Mouse (Mus musculus): ENCODE measurements at regions not wholly inside any gene's neighbourhood (a gene's known extent, or its start where the extent isn't known, plus 50 kb on each side); places are given as distances from the start of the nearest gene placed in this dataset.

- no peak for DNase-seq (ENCODE audit: low spot score)
These were observed 189.4 kb upstream of the Btg1 start for GRCm38 (mm10) chr10:96427407-96427806.

DNA sequence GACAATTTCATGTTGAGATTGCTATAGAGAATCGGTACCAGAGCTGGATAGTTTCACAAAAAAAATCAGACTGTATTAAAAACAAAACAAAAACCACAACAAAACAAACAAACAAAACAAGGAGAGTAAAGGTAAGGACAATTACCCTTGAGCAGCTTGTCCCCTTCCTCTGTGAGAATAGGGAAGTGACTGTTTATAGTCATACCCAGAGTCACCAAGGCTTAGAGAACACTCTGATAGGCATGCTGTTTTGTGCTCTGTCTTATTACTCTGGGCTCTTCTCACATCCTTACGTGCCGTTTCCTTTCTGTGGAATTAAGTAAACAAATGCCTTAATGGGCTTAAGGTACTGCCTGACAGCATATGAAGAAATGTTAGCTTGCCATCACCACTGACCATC, 186.7 kb upstream of the Btg1 start:
- no peak for DNase-seq (ENCODE audit: low spot score)

DNA sequence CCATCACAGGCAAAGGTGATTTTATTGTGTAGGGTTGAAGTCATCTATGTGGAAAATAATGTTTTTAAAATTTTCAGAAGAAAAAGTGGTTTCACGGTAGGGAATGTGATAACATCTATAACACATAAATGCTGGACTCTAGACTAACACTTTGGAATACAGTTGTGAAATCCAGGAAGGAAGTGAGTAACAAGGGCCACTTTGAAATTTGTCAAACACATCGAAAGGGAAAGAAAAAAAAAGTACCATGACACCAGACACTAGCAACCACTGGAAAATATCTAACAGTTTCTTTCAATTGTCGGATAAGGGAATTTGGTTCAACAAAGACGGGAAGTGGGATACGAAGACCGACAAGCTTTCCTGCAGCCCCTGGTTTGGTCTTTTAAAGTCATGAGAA, 181.7 kb upstream of the Btg1 start:
- no peak for DNase-seq (ENCODE audit: low spot score)

GRCm38 (mm10) chr10:96438398-96439103, 178.3 kb upstream of the Btg1 start:
- no peak for DNase-seq (ENCODE audit: low spot score)

- DNase-seq (ENCODE audit: low spot score): no peak
These were observed 174.6 kb upstream of the Btg1 start for GRCm38 (mm10) chr10:96442165-96442564.

DNA sequence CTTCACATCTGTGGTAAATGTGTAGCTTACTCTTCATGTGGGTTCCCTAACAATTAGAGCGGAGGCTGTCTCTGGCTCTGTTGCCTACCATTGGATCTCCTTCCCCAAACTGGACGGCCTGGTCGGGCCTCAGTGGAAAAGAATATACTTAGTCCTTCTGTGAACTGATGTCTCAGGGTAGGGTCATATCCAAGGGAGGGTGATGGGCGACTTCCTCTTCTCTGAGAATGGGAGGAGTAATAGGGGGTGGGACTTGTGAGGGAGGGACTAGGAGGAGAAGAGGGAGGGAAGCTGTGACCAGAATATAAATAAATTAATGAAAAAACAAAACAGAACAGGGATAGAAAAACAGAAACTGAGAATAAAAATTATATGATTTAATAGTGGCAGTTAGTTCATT, 166.5 kb upstream of the Btg1 start:
- DNase-seq (ENCODE audit: low spot score): no peak

- no peak for DNase-seq (ENCODE audit: low spot score)
These were observed 161.9 kb upstream of the Btg1 start for GRCm38 (mm10) chr10:96454857-96455256.

GRCm38 (mm10) chr10:96458551-96458950, 158.3 kb upstream of the Btg1 start:
- DNase-seq (ENCODE audit: low spot score): no peak

DNA sequence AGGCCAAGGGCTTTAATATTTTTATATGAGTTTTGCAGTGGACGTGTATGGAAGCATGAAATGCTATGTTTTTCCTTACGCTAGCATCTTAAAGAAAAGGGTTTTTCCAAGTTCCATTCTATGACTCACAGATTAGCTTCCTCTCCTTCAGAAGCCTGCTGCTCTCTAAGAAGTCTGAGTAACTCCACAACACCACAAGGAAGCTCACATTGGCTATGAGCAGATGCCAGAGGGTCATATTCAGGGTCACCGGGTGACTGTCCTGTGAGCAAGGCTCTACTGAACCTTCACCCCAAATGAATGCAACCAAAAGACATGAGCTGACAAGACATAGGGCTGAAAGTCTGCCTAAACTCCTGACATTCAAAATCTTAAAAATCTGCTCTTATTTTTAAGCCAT, 157.6 kb upstream of the Btg1 start:
- DNase-seq (ENCODE audit: low spot score): no peak

GRCm38 (mm10) chr10:96460151-96460550, 156.7 kb upstream of the Btg1 start:
- DNase-seq (ENCODE audit: low spot score): no peak

- no peak for DNase-seq (ENCODE audit: low spot score)
These were observed 156.0 kb upstream of the Btg1 start for GRCm38 (mm10) chr10:96460617-96461338.

DNA sequence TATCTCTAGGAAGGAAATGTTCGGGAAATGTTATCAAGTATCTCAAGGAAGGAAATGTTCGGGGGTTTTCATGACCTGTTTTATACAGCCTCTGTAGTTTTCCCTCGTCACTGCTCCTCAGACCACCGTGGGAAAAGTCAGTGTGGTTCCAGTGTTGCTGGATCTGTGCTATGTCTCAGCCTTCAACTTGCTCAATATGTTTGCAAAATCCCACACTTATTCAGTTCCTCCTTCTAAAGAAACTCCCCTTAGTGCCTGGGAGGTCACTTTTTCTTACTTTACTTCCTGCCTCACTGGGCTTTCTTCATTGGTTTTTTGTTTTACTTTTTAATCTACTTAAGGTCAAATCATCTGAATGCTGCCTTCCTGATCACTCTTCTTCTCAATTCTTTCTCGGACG, 150.8 kb upstream of the Btg1 start:
- DNase-seq (ENCODE audit: low spot score): no peak

DNA sequence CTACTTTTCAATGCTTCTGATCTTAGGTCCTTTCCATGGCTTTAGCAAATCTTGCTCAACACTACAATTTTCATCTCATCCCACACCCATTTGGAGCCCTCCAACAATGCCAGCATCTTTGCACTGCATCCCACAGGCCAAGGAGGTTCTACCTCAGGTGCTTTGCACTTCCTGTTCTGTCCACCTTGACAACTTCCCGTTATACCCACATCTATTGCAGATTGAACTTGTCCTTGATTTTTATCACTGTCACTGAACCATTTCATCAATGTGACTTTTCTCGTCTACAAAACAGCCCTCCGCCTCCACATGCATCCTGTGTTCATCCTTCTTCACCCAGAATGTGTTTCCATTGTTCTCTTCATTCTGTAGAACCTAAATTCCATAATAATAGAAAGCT, 150.0 kb upstream of the Btg1 start:
- no peak for DNase-seq (ENCODE audit: low spot score)

- DNase-seq (ENCODE audit: low spot score): no peak
These were observed 149.1 kb upstream of the Btg1 start for GRCm38 (mm10) chr10:96467661-96468060.

DNA sequence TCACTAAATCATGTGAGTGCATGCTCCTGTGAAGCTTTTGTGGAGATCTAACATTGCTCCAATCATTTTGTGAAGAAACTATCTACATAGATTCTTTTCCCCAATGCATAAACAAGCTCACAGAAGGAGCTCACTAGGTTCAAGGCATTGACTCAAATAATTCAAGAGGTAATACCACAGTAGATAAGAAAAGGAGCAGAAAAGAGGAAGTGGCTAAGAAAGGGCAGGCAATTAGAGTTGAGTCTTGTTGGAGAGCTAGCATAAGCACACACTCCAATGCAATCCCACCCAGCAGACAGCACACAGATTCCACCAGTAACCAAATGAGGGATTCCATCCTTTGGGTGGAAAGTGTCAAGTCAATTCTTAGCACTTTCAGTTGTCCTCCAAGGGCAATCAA, 145.3 kb upstream of the Btg1 start:
- DNase-seq (ENCODE audit: low spot score): no peak

DNA sequence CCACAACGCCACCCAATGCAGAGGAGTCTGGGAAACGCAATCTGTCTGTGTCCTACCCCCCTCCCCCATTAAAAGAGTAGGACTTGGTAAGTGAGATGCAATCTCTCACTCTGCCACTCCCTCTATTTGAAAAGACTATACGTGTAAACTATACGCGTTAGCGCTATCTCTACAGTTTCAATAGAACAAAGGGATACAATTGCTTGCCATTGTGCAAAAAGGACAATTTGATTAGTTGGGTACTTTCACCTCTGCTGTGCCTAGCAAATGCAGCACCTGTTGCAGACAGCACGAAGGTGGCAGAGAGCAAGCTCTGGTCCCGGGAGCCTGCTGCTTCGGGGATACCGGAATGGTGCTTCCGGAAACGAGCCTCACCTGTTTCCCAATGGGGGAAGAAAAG, 137.5 kb upstream of the Btg1 start:
- no peak for DNase-seq (ENCODE audit: low spot score)

GRCm38 (mm10) chr10:96479786-96480185, 137.0 kb upstream of the Btg1 start:
- DNase-seq (ENCODE audit: low spot score): no peak

DNA sequence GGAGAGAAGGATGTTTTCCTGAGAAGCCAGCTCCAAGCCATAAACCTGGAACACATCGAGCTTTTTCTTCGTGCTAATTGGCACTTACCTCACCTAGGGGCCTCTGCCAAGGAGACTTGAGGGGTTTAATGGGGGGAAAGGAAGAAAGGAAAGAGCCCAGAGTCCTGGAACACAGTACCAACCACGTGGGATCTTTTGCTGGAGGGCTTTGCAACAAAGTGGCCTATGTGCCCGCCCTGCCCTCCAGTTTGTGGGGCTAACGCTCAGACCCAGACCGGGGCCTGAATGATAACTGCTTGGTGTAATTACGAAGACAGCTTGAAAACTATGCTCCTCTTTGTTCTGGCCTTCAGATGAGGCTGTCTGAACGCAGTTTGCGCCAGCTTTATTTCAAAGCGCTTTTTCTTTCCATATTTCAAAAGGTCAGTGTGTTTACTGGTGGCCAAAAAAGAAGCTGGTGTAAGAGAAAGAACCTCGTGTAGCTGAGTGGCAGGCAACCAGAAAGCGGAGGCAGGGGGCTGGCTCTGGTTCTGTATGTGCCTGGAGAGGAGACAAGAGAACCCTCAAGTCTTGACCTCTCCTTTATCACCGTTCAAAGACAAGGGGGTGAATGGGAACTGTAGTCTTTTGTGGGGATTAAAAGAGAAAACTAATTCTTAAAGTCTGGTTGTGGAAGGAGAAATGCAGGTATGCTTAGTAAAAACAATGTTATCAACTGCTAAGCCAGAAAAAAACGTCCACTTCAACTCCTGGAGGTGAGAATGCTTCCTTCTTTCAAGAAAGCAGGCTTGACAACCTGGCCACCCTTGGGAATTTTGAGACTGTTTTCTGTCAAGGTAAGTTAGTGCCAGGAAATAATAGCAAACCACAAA, 136.1 kb upstream of the Btg1 start:
- DNase-seq (ENCODE audit: low spot score): no peak

- DNase-seq (ENCODE audit: low spot score): no peak
These were observed 135.5 kb upstream of the Btg1 start for GRCm38 (mm10) chr10:96481325-96481638.

DNA sequence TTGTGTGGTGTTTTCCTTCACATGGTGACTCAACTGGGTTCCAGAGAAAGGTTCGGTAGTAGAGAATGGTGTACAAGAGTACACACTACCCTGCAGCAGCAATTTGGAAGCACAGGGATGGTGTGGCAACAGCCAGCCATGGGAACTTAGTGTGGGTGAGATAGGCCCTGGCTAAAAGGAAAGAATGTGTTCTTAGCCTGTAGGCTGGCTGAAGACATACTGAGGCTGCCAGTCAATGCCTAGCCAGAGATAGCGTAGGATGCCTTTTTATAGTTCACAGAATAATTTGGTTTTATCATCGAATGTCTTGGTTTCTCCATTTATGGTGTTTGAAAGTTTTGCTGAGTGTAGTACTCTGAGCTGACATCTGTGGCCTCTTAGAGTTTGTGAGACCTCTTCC, 130.1 kb upstream of the Btg1 start:
- no peak for DNase-seq (ENCODE audit: low spot score)

- no peak for DNase-seq (ENCODE audit: low spot score)
These were observed 123.1 kb upstream of the Btg1 start for GRCm38 (mm10) chr10:96493706-96494105.

GRCm38 (mm10) chr10:96496700-96497099, 120.1 kb upstream of the Btg1 start:
- no peak for DNase-seq (ENCODE audit: low spot score)

DNA sequence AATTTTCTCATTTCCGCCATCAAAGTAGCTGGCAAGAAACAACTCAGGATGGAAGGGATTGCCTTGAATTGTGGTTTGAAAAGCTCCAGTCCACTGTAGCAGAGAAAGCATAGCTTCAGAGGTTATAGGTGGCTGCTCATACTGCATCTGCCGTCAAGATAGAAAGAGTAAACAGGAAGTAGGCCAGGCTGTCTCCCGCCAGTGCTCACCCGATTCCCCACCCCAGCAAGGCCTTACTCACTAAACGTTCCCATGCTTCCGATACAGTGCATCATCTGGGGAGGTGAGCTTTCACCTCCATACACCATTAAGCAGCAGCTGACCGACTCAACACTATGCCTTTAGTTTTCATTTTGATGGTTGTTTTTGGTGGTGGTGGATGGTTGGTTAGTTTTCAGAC, 119.3 kb upstream of the Btg1 start:
- DNase-seq (ENCODE audit: low spot score): no peak
